Mouse (Mus musculus) lung, adult 18-20 months (tissue): ENCODE data around the gene Lce1f.

Experiments
- DNase-seq, 2 experiments: peaks; one replicate each; pipeline ENCODE4 v3.0.0; 2022; ENCODE audit warnings: mixed read lengths in 2 of 2

Lce1f gene

GRCm38 (mm10) chr3:92720250-92720649, at the start of gene Lce1f:
TSS of gene Lce1f (minus strand) at chr3:92720350.
- DNase-seq = no peak

GRCm38 (mm10) chr3:92764965-92765364, 44.8 kb upstream of the Lce1f start, which contains the start of gene Lce1h:
TSS of gene Lce1h (minus strand) at chr3:92765065.
- DNase-seq = no peak

GRCm38 (mm10) chr3:92753197-92753596, 33.0 kb upstream of the Lce1f start:
- DNase-seq = no peak

GRCm38 (mm10) chr3:92752238-92752637, 32.1 kb upstream of the Lce1f start, which contains the start of gene Lce1g:
TSS of gene Lce1g (minus strand) at chr3:92752338.
- no peak for DNase-seq

GRCm38 (mm10) chr3:92738996-92739395, 18.8 kb upstream of the Lce1f start, which contains the start of gene Gm38119:
TSS of gene Gm38119 (minus strand) at chr3:92739096.
- DNase-seq = no peak

- no peak for DNase-seq
These were observed 2.5 kb upstream of the Lce1f start for GRCm38 (mm10) chr3:92722631-92723030.

GRCm38 (mm10) chr3:92715122-92715521, 5.0 kb downstream of the Lce1f start:
- no peak for DNase-seq

GRCm38 (mm10) chr3:92708974-92709373, 11.2 kb downstream of the Lce1f start, which contains the start of gene Lce1e:
TSS of gene Lce1e (minus strand) at chr3:92709074.
- DNase-seq = no peak

GRCm38 (mm10) chr3:92694613-92695012, 25.5 kb downstream of the Lce1f start:
- no peak for DNase-seq

- DNase-seq = no peak
These were observed 28.5 kb downstream of the Lce1f start for GRCm38 (mm10) chr3:92691688-92692087.

- DNase-seq = peak; percentile 4 to 11
These were observed 31.0 kb downstream of the Lce1f start for GRCm38 (mm10) chr3:92689154-92689553.

GRCm38 (mm10) chr3:92687110-92687509, 33.0 kb downstream of the Lce1f start, which contains the start of gene Lce1d:
TSS of gene Lce1d (minus strand) at chr3:92687210.
- no peak for DNase-seq

GRCm38 (mm10) chr3:92678947-92679346, 41.2 kb downstream of the Lce1f start, which contains the start of gene Lce1c:
TSS of gene Lce1c (plus strand) at chr3:92679247.
- no peak for DNase-seq

- no peak for DNase-seq
These were observed 49.9 kb downstream of the Lce1f start, which contains the start of gene Lce1a2 for GRCm38 (mm10) chr3:92670215-92670614. TSS of gene Lce1a2 (minus strand) at chr3:92670315.
